Mouse (Mus musculus): ENCODE results near the gene Slc34a1. TPM values are rescaled to one million over a fixed set of nuclear protein-coding genes. Genes with fewer than 3 reads are reported as not detected.

Gene Slc34a1
- total RNA-seq, 2 experiments from 2014 or later: 0.36 TPM; not detected in 1

Small RNA genes lying within 50 kb of the gene (microRNA-seq; reads per million reads assigned to microRNA genes)
- gene Mir6943: 2.4 reads per million

Other genes starting within 250 kb of the Slc34a1 start
- 1 to 10 TPM; 1.1 TPM for gene Fgfr4, start 245.5 kb upstream of the Slc34a1 start, total RNA-seq (2021)
- 100 to 1,000 TPM; 155 to 163 TPM for gene Nsd1, start 188.4 kb upstream of the Slc34a1 start, total RNA-seq (2021)
- gene Prelid1, start 77.7 kb upstream of the Slc34a1 start, total RNA-seq (2021): 100 to 1,000 TPM; 182 to 192 TPM
- 10 to 100 TPM; 54.8 to 58.5 TPM for gene Rab24, start 76.2 kb upstream of the Slc34a1 start, total RNA-seq (2021)
- 1 to 10 TPM; 3.6 to 5.6 TPM for gene Mxd3, start 68.4 kb upstream of the Slc34a1 start, total RNA-seq (2021)
- gene Lman2, start 35.4 kb upstream of the Slc34a1 start, total RNA-seq (2021): 10 to 100 TPM; 43.1 to 46.8 TPM
- gene Rgs14, start 28.5 kb upstream of the Slc34a1 start, total RNA-seq (2021): 1 to 10 TPM; 4.3 to 6.3 TPM
- 1 to 10 TPM in 1 of 2 experiments, under 1 TPM in 1; 0.97 to 1.1 TPM for gene Pfn3, start 17.0 kb downstream of the Slc34a1 start, total RNA-seq (2021)
- gene F12, start 28.6 kb downstream of the Slc34a1 start, total RNA-seq (2021): under 1 TPM; 0.30 to 0.38 TPM
- gene Grk6, start 46.9 kb downstream of the Slc34a1 start, total RNA-seq (2021): 10 to 100 TPM; 73.8 to 78.8 TPM
- 10 to 100 TPM; 86.0 to 87.5 TPM for gene Prr7, start 66.1 kb downstream of the Slc34a1 start, total RNA-seq (2021)
- 100 to 1,000 TPM; 623 to 643 TPM for gene Dbn1, start 89.9 kb downstream of the Slc34a1 start, total RNA-seq (2021)
- 10 to 100 TPM; 62.5 to 66.8 TPM for gene Pdlim7, start 115.5 kb downstream of the Slc34a1 start, total RNA-seq (2021)
- gene Dok3, start 131.1 kb downstream of the Slc34a1 start, total RNA-seq (2021): 1 to 10 TPM; 6.4 to 7.2 TPM
- 10 to 100 TPM; 51.6 to 56.5 TPM for gene Ddx41, start 138.5 kb downstream of the Slc34a1 start, total RNA-seq (2021)
- gene Fam193b, start 172.9 kb downstream of the Slc34a1 start, total RNA-seq (2021): 10 to 100 TPM; 91.4 to 92.9 TPM
- 100 to 1,000 TPM; 109 to 111 TPM for gene Tmed9, start 175.5 kb downstream of the Slc34a1 start, total RNA-seq (2021)
- 10 to 100 TPM; 32.3 to 32.4 TPM for gene B4galt7, start 201.7 kb downstream of the Slc34a1 start, total RNA-seq (2021)
- gene Caml, start 224.8 kb downstream of the Slc34a1 start, total RNA-seq (2021): 10 to 100 TPM; 60.3 to 62.0 TPM
- gene Ddx46, start 236.8 kb downstream of the Slc34a1 start, total RNA-seq (2021): 10 to 100 TPM; 49.7 to 50.2 TPM